Mouse (Mus musculus) E14TG2a.4 (cell line): Measurements from ENCODE around the gene Rnf111.

Source experiments
- H3K27me3 ChIP-seq: 2 replicates; pipeline ENCODE4 v1.6.1; 2014; ENCODE audit warnings: low read length, control low read depth; ENCODE audit not compliant: insufficient read depth
- H3K36me3 ChIP-seq: 2 replicates; pipeline ENCODE4 v1.6.1; 2014; ENCODE audit warnings: low read length, control low read depth; ENCODE audit not compliant: insufficient read depth
- H3K4me1 ChIP-seq: replicated peaks from 2 replicates; pipeline ENCODE4 v1.6.1; 2014; ENCODE audit warnings: low read depth, low read length, control low read depth
- H3K4me3 ChIP-seq: replicated peaks from 2 replicates; pipeline ENCODE4 v1.5.1; 2014; ENCODE audit warnings: mild to moderate bottlenecking, low read length
- H3K9me3 ChIP-seq: 2 replicates; pipeline ENCODE4 v1.6.1; 2014; ENCODE audit warnings: low read length, control low read depth
- CTCF ChIP-seq: conservative IDR thresholded peaks from 2 replicates; pipeline ENCODE4 v1.5.1; 2014; ENCODE audit warnings: low read length
- NANOG ChIP-seq: IDR thresholded peaks from 2 replicates; pipeline ENCODE4 v1.6.1; 2014; ENCODE audit warnings: borderline replicate concordance, low read length, mixed read lengths
- POU5F1 ChIP-seq: IDR thresholded peaks from 2 replicates; pipeline ENCODE4 v1.6.1; 2014; ENCODE audit warnings: low read length, borderline replicate concordance

The Rnf111 gene

GRCm38 (mm10) chr9:70506186-70506585, 2.7 kb upstream of the Rnf111 start:
- TF ChIP-seq CTCF (no peak), POU5F1 (no peak), NANOG (no peak)
- Histone ChIP-seq H3K9me3 (no peaks in the 10 kb centered on the region), H3K27me3 (peaks cover 8% of the 10 kb centered on the region), H3K4me3 (no peak overlapping the region), H3K4me1 (peaks cover 20% of the 10 kb centered on the region), H3K36me3 (no peaks in the 10 kb centered on the region)

- peaks cover 8% of the 10 kb centered on the region for H3K27me3 ChIP-seq
- TF ChIP-seq POU5F1 (no peak), NANOG (no peak), CTCF (no peak)
- no peaks in the 10 kb centered on the region for H3K9me3 ChIP-seq
- peak overlapping the region; percentile 90 for H3K4me3 ChIP-seq
- H3K36me3 ChIP-seq = peaks cover 12% of the 10 kb centered on the region
- H3K4me1 ChIP-seq = peaks cover 42% of the 10 kb centered on the region
These were observed 416 bp downstream of the Rnf111 start for GRCm38 (mm10) chr9:70503015-70503603.

GRCm38 (mm10) chr9:70502284-70503014, 1.1 kb downstream of the Rnf111 start:
- Histone ChIP-seq H3K4me1 (peaks cover 48% of the 10 kb centered on the region), H3K9me3 (no peaks in the 10 kb centered on the region), H3K27me3 (peaks cover 8% of the 10 kb centered on the region), H3K4me3 (peak overlapping the region; percentile 90), H3K36me3 (peaks cover 14% of the 10 kb centered on the region)
- no peak for TF ChIP-seq CTCF
- TF ChIP-seq POU5F1 = no peak
- TF ChIP-seq NANOG = no peak

GRCm38 (mm10) chr9:70496990-70497389, 6.5 kb downstream of the Rnf111 start:
- H3K4me3 ChIP-seq = no peak overlapping the region
- peaks cover 73% of the 10 kb centered on the region for H3K4me1 ChIP-seq
- no peaks in the 10 kb centered on the region for H3K27me3 ChIP-seq
- TF ChIP-seq POU5F1 = no peak
- TF ChIP-seq CTCF = no peak
- no peak for TF ChIP-seq NANOG
- H3K36me3 ChIP-seq = peaks cover 36% of the 10 kb centered on the region
- no peaks in the 10 kb centered on the region for H3K9me3 ChIP-seq

GRCm38 (mm10) chr9:70493038-70493437, 10.5 kb downstream of the Rnf111 start:
- no peak for TF ChIP-seq CTCF
- TF ChIP-seq NANOG = no peak
- TF ChIP-seq POU5F1 = no peak
- no peaks in the 10 kb centered on the region for H3K27me3 ChIP-seq
- peaks cover 78% of the 10 kb centered on the region for H3K4me1 ChIP-seq
- peaks cover 31% of the 10 kb centered on the region for H3K36me3 ChIP-seq
- no peak overlapping the region for H3K4me3 ChIP-seq
- no peaks in the 10 kb centered on the region for H3K9me3 ChIP-seq

- peaks cover 83% of the 10 kb centered on the region for H3K4me1 ChIP-seq
- H3K27me3 ChIP-seq = no peaks in the 10 kb centered on the region
- 0 out of 2 replicates have a peak overlapping the region, but pooled peaks have one; percentile 1 for H3K4me3 ChIP-seq
- peaks cover 30% of the 10 kb centered on the region for H3K36me3 ChIP-seq
- TF ChIP-seq POU5F1 = no peak
- TF ChIP-seq NANOG = no peak
- TF ChIP-seq CTCF = no peak
- H3K9me3 ChIP-seq = no peaks in the 10 kb centered on the region
These were observed 12.3 kb downstream of the Rnf111 start for GRCm38 (mm10) chr9:70491176-70491575.

- Histone ChIP-seq H3K9me3 (no peaks in the 10 kb centered on the region), H3K4me1 (peaks cover 92% of the 10 kb centered on the region), H3K36me3 (peaks cover 22% of the 10 kb centered on the region; the same call in 1 of the 2 replicates), H3K27me3 (no peaks in the 10 kb centered on the region), H3K4me3 (no peak overlapping the region)
- TF ChIP-seq POU5F1 = peak; percentile 13; the same call in 1 of the 2 replicates
- TF ChIP-seq CTCF = no peak
- TF ChIP-seq NANOG = peak; percentile 39; the same call in 1 of the 2 replicates
These were observed 16.1 kb downstream of the Rnf111 start for GRCm38 (mm10) chr9:70487401-70487800.

GRCm38 (mm10) chr9:70485840-70486239, 17.7 kb downstream of the Rnf111 start:
- TF ChIP-seq NANOG (no peak), POU5F1 (no peak), CTCF (no peak)
- H3K4me3 ChIP-seq = no peak overlapping the region
- no peaks in the 10 kb centered on the region for H3K27me3 ChIP-seq
- H3K4me1 ChIP-seq = peaks cover 93% of the 10 kb centered on the region
- H3K36me3 ChIP-seq = peaks cover 34% of the 10 kb centered on the region; the same call in 1 of the 2 replicates
- no peaks in the 10 kb centered on the region for H3K9me3 ChIP-seq
